Mouse (Mus musculus) lung, postnatal 0 days (tissue): ENCODE results near the gene Ell.

Experiments used
- CTCF ChIP-seq: IDR thresholded peaks from 2 replicates; pipeline ENCODE4 v1.5.1; 2016; ENCODE audit warnings: antibody characterized with exemption, mild to moderate bottlenecking
- EP300 ChIP-seq: IDR thresholded peaks from 2 replicates; pipeline ENCODE4 v1.6.1; 2016; ENCODE audit warnings: antibody characterized with exemption, mild to moderate bottlenecking, control low read depth

DNA sequence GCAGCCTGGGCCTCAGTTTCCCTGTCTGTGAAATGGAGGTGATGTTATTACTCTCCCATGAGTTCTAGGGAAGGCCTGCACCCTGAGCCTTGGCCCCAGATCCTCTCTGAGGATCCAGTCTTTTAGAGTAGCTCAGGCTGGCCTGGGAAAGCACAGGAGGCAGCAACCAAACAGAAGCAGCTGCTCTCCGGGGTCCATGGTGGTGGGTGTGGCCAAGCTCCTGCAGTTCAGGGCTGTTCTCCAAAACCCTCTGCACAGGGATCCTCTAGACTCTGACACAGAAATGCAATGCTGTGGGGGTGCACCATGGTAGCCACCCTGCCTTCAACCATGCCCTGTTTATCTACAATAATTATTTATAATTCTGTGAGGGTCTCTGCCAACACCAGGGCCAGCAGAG is 74.5 kb downstream of the Ell start:
- TF ChIP-seq EP300 (no peak), CTCF (no peak)
